Mouse (Mus musculus): ENCODE measurements around the gene Rnf149.

DNA sequence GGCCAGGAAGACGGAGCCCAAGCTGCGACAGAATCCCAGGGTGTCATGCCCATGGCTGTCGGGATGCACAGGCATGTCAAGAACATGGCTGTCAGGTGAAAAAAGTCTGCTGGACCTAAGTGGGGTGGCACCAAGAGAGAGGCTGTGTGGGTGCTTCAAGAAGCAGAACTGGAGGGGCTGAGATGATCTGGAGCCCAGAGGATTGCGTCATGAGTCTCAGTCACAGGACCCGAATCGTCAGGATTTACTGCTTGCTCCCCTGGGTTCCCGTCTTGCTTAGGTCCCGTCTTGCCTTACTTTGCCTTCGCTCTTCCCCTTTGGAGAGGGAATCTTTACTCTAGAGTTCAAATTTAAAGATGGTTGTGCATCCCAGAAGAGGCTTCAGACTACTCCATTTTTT is 6.0 kb upstream of the Rnf149 start:
- TF ChIP-seq CTCF (IDR thresholded peaks at IDR 0.05; ENCODE audit: insufficient read depth, low read length) (no peak), POLR2A (IDR thresholded peaks at IDR 0.05; ENCODE audit: borderline replicate concordance, extremely low read depth, low read depth, low read length) (no peak)

All from lung, adult 2 months (tissue).